Mouse (Mus musculus) brown adipose tissue, adult 24 weeks (tissue): Measurements from ENCODE around the gene Ccnd3. TPM values are rescaled to one million over a fixed set of nuclear protein-coding genes. Genes with fewer than 3 reads are reported as not detected.

ENCODE experiments used
- H3K27ac ChIP-seq: fragments of 200-500 bp; replicated peaks from 2 replicates; pipeline ENCODE4 v1.5.1; 2012; ENCODE audit warnings: low read depth, mild to moderate bottlenecking, low read length
- H3K4me1 ChIP-seq: fragments of 200-500 bp; 2 replicates; pipeline ENCODE4 v1.6.1; 2012; ENCODE audit warnings: low read length, mixed read lengths; ENCODE audit not compliant: control insufficient read depth, insufficient read depth, insufficient read length
- H3K4me3 ChIP-seq: fragments of 200-500 bp; 2 replicates; pipeline ENCODE4 v1.5.1; 2012; ENCODE audit warnings: low read depth, mild to moderate bottlenecking, low read length, moderate library complexity; ENCODE audit not compliant: insufficient read depth
- polyA plus RNA-seq: library from polyadenylated mRNA; stranded (reverse); fragments of >200 nt; gene quantifications from 2 replicates; pipeline ENCODE4 v1.2.4, GENCODE M21; 2012; ENCODE audit not compliant: missing spikeins, insufficient read depth, insufficient read length

The Ccnd3 gene
- polyA plus RNA-seq, 1 experiment: 48.4 TPM

DNA sequence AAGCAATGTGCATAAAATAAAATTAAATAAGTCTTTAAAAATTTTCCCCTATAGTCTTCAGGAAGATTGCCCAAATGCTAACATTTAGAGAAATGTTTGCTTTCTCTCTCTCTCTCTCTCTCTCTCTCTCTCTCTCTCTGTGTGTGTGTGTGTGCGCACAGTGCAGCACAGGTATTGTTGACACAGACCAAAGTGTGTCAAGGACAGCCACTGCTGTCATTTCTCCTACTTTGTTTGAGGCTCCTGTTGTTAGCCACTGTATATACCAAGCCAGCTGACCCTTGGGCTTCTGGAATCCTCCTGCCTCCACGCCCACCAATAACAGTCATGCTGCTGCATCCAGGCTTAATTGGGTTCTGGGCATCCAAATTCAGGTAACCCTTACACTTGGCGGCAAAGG, 33.2 kb downstream of the Ccnd3 start:
- no peak overlapping the region for H3K27ac ChIP-seq
- no peak overlapping the region for H3K4me3 ChIP-seq
- peaks cover 10% of the 10 kb centered on the region for H3K4me1 ChIP-seq

DNA sequence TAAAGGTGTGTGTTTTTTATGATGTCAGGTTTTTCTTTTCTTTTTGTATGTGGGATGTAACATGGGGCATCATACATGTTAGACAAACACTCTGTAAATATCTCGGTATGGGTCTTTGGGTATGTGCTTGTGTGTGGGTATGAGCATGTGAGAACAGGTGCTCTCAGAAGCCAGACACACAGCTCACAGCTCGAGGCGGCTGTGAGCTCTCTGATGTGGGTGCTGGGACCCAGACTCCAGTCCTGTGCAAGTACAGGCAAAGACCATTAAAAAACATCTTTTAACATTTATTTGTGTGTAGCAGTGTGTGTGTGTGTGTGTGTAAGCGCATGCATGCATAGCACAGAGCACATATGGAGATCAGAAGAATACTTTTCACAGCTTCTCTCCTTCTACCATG, 34.3 kb downstream of the Ccnd3 start:
- Histone ChIP-seq H3K4me3 (no peak overlapping the region), H3K27ac (no peak overlapping the region), H3K4me1 (peaks cover 11% of the 10 kb centered on the region)

DNA sequence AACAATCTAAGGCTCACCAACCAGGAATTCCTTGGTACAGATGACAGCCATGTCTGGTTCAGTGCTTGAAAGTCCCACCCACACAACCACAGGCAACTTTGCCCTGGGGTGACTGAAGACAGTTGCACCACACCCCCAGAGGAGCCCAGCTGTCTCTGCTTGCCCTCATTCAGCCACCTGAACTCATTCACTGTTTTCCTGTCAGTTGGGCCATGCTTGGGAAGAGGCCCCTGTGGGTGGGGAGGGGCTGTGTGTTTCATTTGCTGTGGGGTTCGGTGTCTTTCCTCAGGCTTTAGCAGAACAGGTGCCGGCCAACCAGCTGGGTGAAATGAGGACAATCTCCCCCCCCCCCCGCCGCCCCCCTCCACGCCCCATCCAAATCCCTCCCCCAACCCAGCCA, 37.2 kb downstream of the Ccnd3 start:
- no peak overlapping the region for H3K4me3 ChIP-seq
- peaks cover 11% of the 10 kb centered on the region for H3K4me1 ChIP-seq
- peak overlapping the region; percentile 80 for H3K27ac ChIP-seq

DNA sequence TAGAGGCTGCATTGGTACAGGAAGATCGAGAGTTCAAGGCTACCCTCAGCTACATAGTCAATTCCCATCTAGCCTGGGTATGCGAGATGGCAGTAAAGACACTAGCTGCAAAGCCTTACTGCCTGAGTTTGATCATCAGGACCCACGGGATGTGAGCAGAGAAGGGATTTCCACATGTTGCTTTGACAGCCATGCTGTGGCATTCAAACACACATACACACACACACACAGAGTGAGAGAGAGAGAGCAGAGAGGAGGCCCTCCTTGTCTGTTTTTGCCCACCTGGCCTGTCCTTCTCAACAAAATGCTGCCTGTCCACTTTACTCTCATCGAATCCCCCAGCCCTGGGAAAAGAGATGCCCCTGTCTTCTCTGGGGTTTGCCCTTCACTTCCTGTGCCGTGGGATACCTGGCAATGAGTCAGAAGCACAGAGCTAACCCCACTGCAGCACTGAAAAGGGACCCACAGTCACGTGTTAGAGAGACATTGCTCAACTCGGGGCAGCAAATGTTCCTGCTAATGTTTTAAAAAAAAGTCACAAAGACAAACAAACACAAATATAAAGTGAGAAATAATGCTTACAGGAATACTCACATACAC, 38.3 kb downstream of the Ccnd3 start:
- no peak overlapping the region for H3K27ac ChIP-seq
- H3K4me3 ChIP-seq: no peak overlapping the region

DNA sequence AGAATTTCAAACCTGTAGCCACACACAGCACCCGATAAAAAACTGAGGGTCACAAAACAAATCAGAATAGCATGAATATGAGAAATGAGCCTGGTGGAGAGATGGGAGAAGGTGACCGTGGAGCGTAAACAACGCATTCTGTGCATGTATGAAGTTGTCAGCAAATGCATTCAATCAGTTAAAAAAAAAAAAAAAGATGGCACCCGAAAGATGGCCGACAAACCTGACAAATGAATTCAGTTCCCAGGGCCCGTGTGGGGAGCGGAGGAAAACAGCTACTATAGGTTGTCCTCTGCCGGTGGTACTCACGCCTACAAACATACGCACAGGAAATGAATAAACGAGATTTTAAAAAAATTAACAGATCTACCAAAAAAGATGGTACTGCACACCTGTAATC, 40.3 kb downstream of the Ccnd3 start:
- Histone ChIP-seq H3K27ac (no peak overlapping the region), H3K4me1 (peaks cover 11% of the 10 kb centered on the region), H3K4me3 (no peak overlapping the region)

More for the DNA sequence above, 38.3 kb downstream of the Ccnd3 start:
- H3K4me1 ChIP-seq: peaks cover 11% of the 10 kb centered on the region

DNA sequence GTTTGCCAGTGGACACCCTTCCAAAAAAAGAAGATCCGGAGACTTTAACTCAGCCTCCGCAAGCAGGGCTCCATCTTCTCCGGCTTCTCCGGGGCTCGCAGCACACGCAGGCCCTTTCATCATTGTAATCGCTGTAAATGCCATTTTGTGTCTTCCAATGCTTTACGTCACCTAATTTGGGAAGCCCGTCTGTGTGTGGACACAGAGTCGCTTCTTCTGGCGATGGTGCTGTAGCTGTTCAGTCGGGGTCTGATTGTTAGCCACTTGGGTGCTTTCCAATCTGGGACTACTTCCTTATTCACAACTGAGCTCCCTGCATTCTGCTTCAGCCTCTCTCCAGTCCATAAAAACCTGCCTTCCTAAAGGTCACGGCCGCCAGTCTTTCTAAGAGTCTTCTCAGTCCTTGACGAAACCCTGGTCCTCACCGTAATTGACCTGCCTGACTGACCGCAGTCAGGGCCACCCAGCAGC, 41.0 kb downstream of the Ccnd3 start:
- H3K27ac ChIP-seq: no peak overlapping the region
- H3K4me1 ChIP-seq: peaks cover 11% of the 10 kb centered on the region
- no peak overlapping the region for H3K4me3 ChIP-seq

DNA sequence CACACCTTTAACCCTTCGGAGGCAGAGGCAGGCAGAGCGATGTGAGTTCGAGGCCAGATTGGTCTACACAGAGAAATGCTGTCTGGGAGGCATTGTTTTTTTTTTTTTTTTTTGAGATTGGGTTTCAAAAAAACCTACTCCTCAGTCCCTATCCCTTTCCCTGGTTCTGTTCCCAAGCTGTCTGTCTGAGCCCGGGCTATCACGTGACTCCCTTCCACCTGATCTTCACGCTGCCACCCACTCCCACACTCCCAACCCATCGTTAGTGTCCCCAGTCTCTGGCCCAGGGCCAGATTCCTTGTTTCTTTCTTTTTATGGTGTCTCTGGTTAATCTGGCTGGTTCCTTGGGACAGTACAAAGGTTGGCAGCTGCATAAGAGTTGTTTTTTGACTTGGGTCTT, 46.2 kb downstream of the Ccnd3 start:
- H3K4me1 ChIP-seq: no peaks in the 10 kb centered on the region
- no peak overlapping the region for H3K27ac ChIP-seq
- H3K4me3 ChIP-seq: no peak overlapping the region

DNA sequence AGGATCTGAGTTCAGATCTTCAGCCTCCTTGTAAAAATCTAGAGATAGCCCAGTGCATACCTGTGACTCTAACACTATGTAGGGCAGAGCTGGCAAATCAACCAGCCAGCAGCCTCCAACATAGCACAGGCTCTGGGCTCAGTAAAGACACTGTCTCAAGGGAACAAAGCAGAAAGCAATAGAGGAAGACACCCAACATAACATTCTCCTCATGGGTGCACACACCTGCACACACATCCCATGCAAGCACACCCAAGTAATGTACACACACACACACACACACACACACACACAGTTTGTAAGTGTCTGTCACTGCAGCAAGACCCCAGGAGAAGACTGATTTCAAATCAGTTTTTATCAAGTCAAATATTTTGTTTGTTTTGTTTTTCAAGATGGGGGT, 48.1 kb downstream of the Ccnd3 start:
- no peak overlapping the region for H3K27ac ChIP-seq
- H3K4me1 ChIP-seq: no peaks in the 10 kb centered on the region
- no peak overlapping the region for H3K4me3 ChIP-seq

DNA sequence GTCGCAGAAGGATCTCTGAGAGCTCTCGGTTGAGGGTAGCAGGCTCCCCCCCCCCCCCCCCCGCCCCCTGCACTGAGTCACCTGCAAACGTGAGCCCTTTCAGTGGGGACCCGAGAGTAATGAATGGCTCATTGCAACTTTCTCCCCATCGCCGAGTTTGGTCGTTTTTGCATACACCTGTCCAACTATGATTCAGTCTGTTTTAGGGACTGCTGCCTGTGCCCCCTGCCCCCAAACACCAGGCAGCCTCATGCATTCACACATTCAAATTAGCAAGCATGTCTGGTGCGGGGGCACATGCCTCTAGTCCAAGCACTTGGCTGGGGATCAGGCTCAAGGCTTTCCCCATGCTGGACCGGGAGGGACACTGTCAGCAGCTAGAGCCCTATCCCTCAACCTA, 49.8 kb downstream of the Ccnd3 start:
- H3K27ac ChIP-seq: no peak overlapping the region
- H3K4me1 ChIP-seq: no peaks in the 10 kb centered on the region
- no peak overlapping the region for H3K4me3 ChIP-seq

DNA sequence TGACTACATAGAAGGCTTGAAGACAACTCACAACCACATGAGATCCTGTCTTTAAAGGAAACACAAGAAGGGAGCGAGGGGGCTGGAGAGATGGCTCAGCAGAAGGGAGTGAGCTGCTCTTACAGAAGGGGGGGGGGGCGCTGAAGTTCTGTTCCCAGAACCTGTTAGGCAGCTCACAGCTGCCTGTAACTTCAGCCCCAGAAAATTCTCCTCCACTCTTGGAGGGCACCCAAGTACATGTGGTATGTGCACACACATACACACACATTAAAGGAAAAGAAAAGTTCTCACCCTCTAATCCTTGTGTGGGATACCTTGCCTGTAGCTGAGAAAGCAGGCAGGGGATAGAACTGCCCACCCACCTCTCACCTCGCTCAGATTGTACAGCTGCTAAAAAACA, 52.3 kb downstream of the Ccnd3 start:
- H3K4me1 ChIP-seq: no peaks in the 10 kb centered on the region
- no peak overlapping the region for H3K4me3 ChIP-seq
- H3K27ac ChIP-seq: no peak overlapping the region

DNA sequence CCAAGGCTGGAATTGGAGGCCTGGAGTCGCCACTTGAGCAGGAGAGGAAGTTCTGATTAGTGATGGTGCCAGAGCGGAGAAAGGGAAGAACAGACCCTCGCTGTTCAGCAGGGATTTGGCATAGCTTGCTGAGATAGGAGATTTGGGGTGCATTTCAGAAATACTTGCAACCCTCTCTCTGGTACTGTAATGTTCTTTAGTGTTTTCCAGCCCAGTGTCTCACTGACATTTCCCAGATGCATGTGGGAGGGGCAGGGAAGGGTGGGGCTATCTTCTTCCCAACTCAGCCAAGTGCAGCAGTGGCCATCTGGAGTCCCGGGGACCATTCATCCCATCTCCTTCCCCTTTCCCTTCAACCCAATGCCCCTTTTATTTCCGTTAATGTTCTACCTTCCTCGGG, 54.9 kb downstream of the Ccnd3 start:
- H3K4me1 ChIP-seq: no peaks in the 10 kb centered on the region
- no peak overlapping the region for H3K27ac ChIP-seq
- no peak overlapping the region for H3K4me3 ChIP-seq

DNA sequence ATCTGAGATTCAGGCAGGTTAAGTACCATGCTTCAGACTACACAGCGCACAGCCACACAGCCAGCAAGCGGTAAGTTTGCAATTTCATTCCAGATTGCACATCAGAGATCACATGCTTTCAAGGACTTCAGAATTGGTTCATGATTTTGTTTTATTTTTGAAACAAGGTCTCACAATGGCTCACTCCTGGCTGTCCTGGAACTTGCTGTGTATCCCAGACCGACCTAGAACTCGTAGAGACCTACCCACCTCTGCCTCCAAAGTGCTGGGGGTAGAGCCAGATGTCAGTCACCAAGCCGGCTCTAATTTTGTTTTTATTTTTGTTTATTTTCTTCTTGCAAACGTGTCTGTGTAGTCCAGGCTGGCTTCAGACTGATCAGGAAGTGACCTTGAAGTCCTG, 58.0 kb downstream of the Ccnd3 start:
- Histone ChIP-seq H3K27ac (no peak overlapping the region), H3K4me1 (peaks cover 9% of the 10 kb centered on the region; the same call in 1 of the 2 replicates), H3K4me3 (no peak overlapping the region)

DNA sequence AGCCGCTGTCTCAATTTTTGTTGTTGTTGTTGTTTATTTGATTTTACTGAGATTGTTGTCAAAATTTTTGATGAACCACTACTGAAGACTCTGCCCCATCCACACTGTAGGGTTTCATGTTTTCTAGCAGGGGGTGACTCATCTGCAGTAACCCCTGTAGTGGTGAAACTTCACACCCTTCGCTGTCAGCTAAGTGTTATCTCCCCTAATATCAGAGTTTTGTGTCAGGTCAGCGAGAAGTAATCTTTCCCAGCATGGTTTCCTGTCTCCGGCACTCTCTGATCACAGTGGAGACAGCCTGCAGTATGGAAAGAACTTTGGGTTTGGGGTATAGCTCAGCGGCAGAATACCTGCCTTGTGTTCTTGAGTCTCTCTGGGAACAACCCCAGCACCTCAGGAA, 59.8 kb downstream of the Ccnd3 start:
- no peak overlapping the region for H3K4me3 ChIP-seq
- peaks cover 9% of the 10 kb centered on the region; the same call in 1 of the 2 replicates for H3K4me1 ChIP-seq
- H3K27ac ChIP-seq: no peak overlapping the region

DNA sequence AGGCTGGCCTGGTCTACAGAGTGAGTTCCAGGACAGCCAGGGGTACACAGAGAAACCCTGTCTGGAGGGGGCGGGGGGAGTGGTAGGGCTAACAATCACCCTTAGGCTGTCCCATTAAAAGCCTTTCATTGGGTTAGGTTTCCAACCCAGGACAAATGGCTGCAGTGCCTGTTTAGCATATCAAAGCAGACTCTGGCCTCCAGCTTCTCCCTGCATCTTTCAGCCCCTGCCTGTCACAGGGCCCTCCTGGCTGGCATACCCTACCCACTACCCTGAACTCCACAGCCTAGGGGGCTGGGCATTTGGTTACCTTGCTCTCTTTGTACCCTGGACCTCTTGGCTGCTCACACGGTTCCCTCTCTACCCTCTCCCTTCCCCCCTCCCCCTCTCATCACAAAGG, 61.3 kb downstream of the Ccnd3 start:
- H3K4me1 ChIP-seq: peaks cover 9% of the 10 kb centered on the region; the same call in 1 of the 2 replicates
- H3K4me3 ChIP-seq: no peak overlapping the region
- H3K27ac ChIP-seq: no peak overlapping the region

DNA sequence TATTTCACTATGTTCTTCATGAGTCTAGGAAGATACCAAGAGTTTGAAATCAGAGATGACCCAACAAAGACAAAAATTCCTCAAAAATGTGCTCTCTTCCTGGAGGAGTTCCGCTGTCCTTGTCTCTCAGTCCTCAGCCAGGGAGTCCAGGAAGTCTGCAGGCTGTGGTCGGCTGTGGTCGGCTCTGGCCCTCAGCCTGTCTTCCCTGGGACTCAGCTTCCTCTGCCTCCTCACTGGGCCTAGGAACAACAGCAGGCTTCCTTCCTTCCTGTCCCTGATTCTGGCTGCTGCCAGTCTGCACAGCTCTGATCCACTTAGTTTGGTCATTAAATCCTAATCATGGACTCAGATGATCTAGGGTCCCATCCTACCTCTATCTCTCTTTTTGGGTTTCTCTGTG, 62.4 kb downstream of the Ccnd3 start:
- peaks cover 9% of the 10 kb centered on the region; the same call in 1 of the 2 replicates for H3K4me1 ChIP-seq
- peak overlapping the region; percentile 72 for H3K27ac ChIP-seq
- no peak overlapping the region for H3K4me3 ChIP-seq

DNA sequence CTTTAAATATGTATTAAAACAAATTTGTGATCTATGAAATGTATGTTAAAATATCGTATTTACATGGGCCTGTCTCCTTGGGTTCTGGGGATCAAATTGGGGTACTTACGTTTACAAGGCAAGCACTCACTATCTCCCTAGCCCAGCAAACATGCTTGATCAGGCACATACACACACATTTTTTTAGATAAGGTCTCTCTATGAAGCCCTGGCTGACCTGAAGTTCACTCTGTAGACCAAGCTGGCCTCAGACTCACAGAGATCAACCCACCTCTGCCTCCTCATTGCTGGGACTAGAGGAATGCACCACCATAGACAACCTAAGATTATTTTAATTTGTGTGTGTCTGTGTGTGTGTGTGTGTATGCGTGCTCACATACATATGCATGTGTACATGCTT, 63.5 kb downstream of the Ccnd3 start:
- Histone ChIP-seq H3K4me1 (peaks cover 9% of the 10 kb centered on the region; the same call in 1 of the 2 replicates), H3K4me3 (no peak overlapping the region), H3K27ac (no peak overlapping the region)
